In genomic region chr7:142672120-142672519, GRCm38 (mm10) we compare ENCODE assay signal across 9 mouse cellular contexts. TPM values are rescaled to one million over a fixed set of nuclear protein-coding genes. Genes with fewer than 3 reads are reported as not detected.
DNase-seq lines count a peak whose midpoint lies in the region; ATAC-seq lines count a peak whose summit lies in the region.
"Had no signal": no experiment of that assay in that cellular context is flagged by ENCODE, and none has a peak within 500 bp of the region (broad histone marks: within the 10 kb centered on the region; RNA-seq: fewer than 3 reads in every experiment).

No protein-coding gene starts in this region.

- no peaks in the 10 kb centered on the region for H3K36me3 ChIP-seq in midbrain, embryonic 11.5 days (ENCODE audit: control insufficient read depth, insufficient read depth, low read length)
- no peaks in the 10 kb centered on the region for H3K36me3 ChIP-seq in midbrain, embryonic 15.5 days (replicated peaks)
- H3K36me3 ChIP-seq: lung, embryonic 15.5 days had no signal

- peaks cover 17% of the 10 kb centered on the region for H3K9me3 ChIP-seq in midbrain, embryonic 11.5 days (ENCODE audit: control insufficient read depth, low read length)
- no peaks in the 10 kb centered on the region for H3K9me3 ChIP-seq in midbrain, embryonic 15.5 days

- no peaks in the 10 kb centered on the region for H3K4me1 ChIP-seq in midbrain, embryonic 11.5 days (ENCODE audit: control insufficient read depth, insufficient read depth, low read length)
- no peaks in the 10 kb centered on the region for H3K4me1 ChIP-seq in midbrain, embryonic 15.5 days
- H3K4me1 ChIP-seq: lung, embryonic 15.5 days had no signal

- no peak overlapping the region for H3K27ac ChIP-seq in midbrain, embryonic 11.5 days (ENCODE audit: low read depth, low read length)
- no peak overlapping the region for H3K27ac ChIP-seq in midbrain, embryonic 15.5 days
- H3K27ac ChIP-seq: lung, embryonic 15.5 days had no signal

- no peak for ATAC-seq in midbrain, embryonic 11.5 days (ENCODE audit: low FRiP score)
- no peak for ATAC-seq in midbrain, embryonic 15.5 days (replicated peaks)

- intact Hi-C loops in heart, postnatal 36 days (cut with DNase I): loop anchor here (1.0 to 5.0 kb wide), 2 partner anchors 62 to 135 kb away; no protein-coding TSS in a partner anchor
- intact Hi-C loops in left cerebral cortex, postnatal 36 days (cut with DNase I): loop anchor here (1.0 to 5.0 kb wide), 3 partner anchors 62 to 340 kb away; partner anchors contain the start of gene Mrpl23

- no peak overlapping the region for H3K4me2 ChIP-seq in midbrain, embryonic 11.5 days
- H3K4me2 ChIP-seq in midbrain, embryonic 15.5 days: no peak overlapping the region
- H3K4me2 ChIP-seq: lung, embryonic 15.5 days had no signal

- no peak overlapping the region for H3K4me3 ChIP-seq in midbrain, embryonic 11.5 days (ENCODE audit: low read depth, low read length)
- H3K4me3 ChIP-seq in midbrain, embryonic 15.5 days: no peak overlapping the region
- H3K4me3 ChIP-seq: lung, embryonic 15.5 days had no signal

- no peaks in the 10 kb centered on the region for H3K27me3 ChIP-seq in midbrain, embryonic 11.5 days (ENCODE audit: control insufficient read depth, insufficient read depth, low read length)
- H3K27me3 ChIP-seq in midbrain, embryonic 15.5 days (replicated peaks): peaks cover 4% of the 10 kb centered on the region; the same call in 1 of the 2 replicates

- WGBS in midbrain, embryonic 11.5 days: 13% methylated on average over 4 of the region's 4 CpGs
- WGBS in midbrain, embryonic 15.5 days: 15% methylated on average over 4 of the region's 4 CpGs

- H3K9ac ChIP-seq in midbrain, embryonic 11.5 days (ENCODE audit: low read length): no peak overlapping the region
- no peak overlapping the region for H3K9ac ChIP-seq in midbrain, embryonic 15.5 days
- H3K9ac ChIP-seq: lung, embryonic 15.5 days had no signal

- DNase-seq in midbrain, embryonic 11.5 days (ENCODE audit: low spot score, missing footprints): peak; percentile 93
- peak; percentile 66 for DNase-seq in MN1 (ENCODE audit: low spot score)
- peak; percentile 79 to 85 for DNase-seq in cerebellum, postnatal 10 days
- DNase-seq in heart, postnatal 36 days: peak; percentile 47 to 59
- DNase-seq in left cerebral cortex, postnatal 36 days (ENCODE audit: low spot score in 2 of 2): peak; percentile 42 to 47
- peak; percentile 65 for DNase-seq in right cerebral cortex, postnatal 4 days
- no peak for DNase-seq in adrenal gland, adult 8-10 months

RNA-seq across cellular contexts. Expression of gene Gm49394, which starts 2.4 kb away (rescaled TPM):
- polyA plus RNA-seq in midbrain, embryonic 11.5 days (2014; fragmentation: Nextera tagmentation; extraction: Ambion mirVana): not detected in 2 replicates
- polyA plus RNA-seq in midbrain, embryonic 15.5 days (2015; fragmentation: Nextera tagmentation; extraction: Ambion mirVana): not detected in 2 replicates
- total RNA-seq in heart, postnatal 36 days (2021): under 1 TPM in 1 of 2 experiments, not detected in 1; 0.08 TPM
- not detected for total RNA-seq in left cerebral cortex, postnatal 36 days (2021)
- not detected for total RNA-seq in adrenal gland, adult 8-10 months (2022)

RNA-seq across cellular contexts. Expression of gene Igf2, which starts 5.5 kb away (rescaled TPM):
- 126 and 131 TPM in 2 replicates for polyA plus RNA-seq in midbrain, embryonic 11.5 days (2014; fragmentation: Nextera tagmentation; extraction: Ambion mirVana)
- 128 and 159 TPM in 2 replicates for polyA plus RNA-seq in midbrain, embryonic 15.5 days (2015; fragmentation: Nextera tagmentation; extraction: Ambion mirVana)
- 10 to 100 TPM; 78.1 to 89.2 TPM for total RNA-seq in heart, postnatal 36 days (2021)
- total RNA-seq in left cerebral cortex, postnatal 36 days (2021): 100 to 1,000 TPM in 1 of 2 experiments, 10 to 100 TPM in 1; 66.5 to 109 TPM
- total RNA-seq in adrenal gland, adult 8-10 months (2022): 10 to 100 TPM; 17.1 to 37.9 (median 21.7) TPM
